Mouse (Mus musculus): Measurements from ENCODE around the gene Olfr214. TPM values are rescaled to one million over a fixed set of nuclear protein-coding genes. Genes with fewer than 3 reads are reported as not detected.

The Olfr214 gene
- polyA plus RNA-seq, 1 experiment from 2014 or later = not detected

Other genes starting within 250 kb of the Olfr214 start
- 64.4 and 68.3 TPM in 2 replicates for gene March8, start 216.2 kb upstream of the Olfr214 start, polyA plus RNA-seq (2015; fragmentation: Nextera tagmentation; extraction: Ambion mirVana)
- gene Alox5, start 93.1 kb upstream of the Olfr214 start, polyA plus RNA-seq (2015; fragmentation: Nextera tagmentation; extraction: Ambion mirVana) = 0.56 and 0.75 TPM in 2 replicates
- not detected in 2 replicates for gene Olfr211, start 65.1 kb upstream of the Olfr214 start, polyA plus RNA-seq (2015; fragmentation: Nextera tagmentation; extraction: Ambion mirVana)
- gene Olfr212, start 47.7 kb upstream of the Olfr214 start, polyA plus RNA-seq (2015; fragmentation: Nextera tagmentation; extraction: Ambion mirVana) = not detected in 2 replicates
- gene Olfr213, start 15.8 kb upstream of the Olfr214 start, polyA plus RNA-seq (2015; fragmentation: Nextera tagmentation; extraction: Ambion mirVana) = not detected in 2 replicates
- gene Gm5580, start 3.1 kb upstream of the Olfr214 start, polyA plus RNA-seq (2015; fragmentation: Nextera tagmentation; extraction: Ambion mirVana) = 0.39 and 0.43 TPM in 2 replicates
- not detected in 2 replicates for gene Olfr215, start 30.0 kb downstream of the Olfr214 start, polyA plus RNA-seq (2015; fragmentation: Nextera tagmentation; extraction: Ambion mirVana)
- gene Zfp422, start 74.8 kb downstream of the Olfr214 start, polyA plus RNA-seq (2015; fragmentation: Nextera tagmentation; extraction: Ambion mirVana) = 131 and 135 TPM in 2 replicates
- 10.8 and 12.2 TPM in 2 replicates for gene Depp1, start 96.4 kb downstream of the Olfr214 start, polyA plus RNA-seq (2015; fragmentation: Nextera tagmentation; extraction: Ambion mirVana)
- 29.4 and 29.9 TPM in 2 replicates for gene Rassf4, start 119.7 kb downstream of the Olfr214 start, polyA plus RNA-seq (2015; fragmentation: Nextera tagmentation; extraction: Ambion mirVana)
- 1.7 and 2.9 TPM in 2 replicates for gene Tmem72, start 162.7 kb downstream of the Olfr214 start, polyA plus RNA-seq (2015; fragmentation: Nextera tagmentation; extraction: Ambion mirVana)

Measured in hindbrain, embryonic 15.5 days (tissue).